Mouse (Mus musculus) bone marrow, adult 2 months (tissue): ENCODE measurements around the gene Stoml2. TPM values are rescaled to one million over a fixed set of nuclear protein-coding genes. Genes with fewer than 3 reads are reported as not detected.

Source experiments
- H3K27ac ChIP-seq: fragments of 200-500 bp; 2 replicates; pipeline ENCODE4 v1.5.1; 2012; ENCODE audit warnings: low read depth, mild to moderate bottlenecking, control low read depth, inconsistent platforms, low read length; ENCODE audit not compliant: control insufficient read depth, poor library complexity, insufficient read depth
- H3K4me1 ChIP-seq: fragments of 200-500 bp; 2 replicates; pipeline ENCODE4 v1.6.1; 2011; ENCODE audit warnings: low read length; ENCODE audit not compliant: control insufficient read depth, insufficient read depth
- H3K4me3 ChIP-seq: fragments of 200-500 bp; replicated peaks from 2 replicates; pipeline ENCODE3; 2011; ENCODE audit warnings: mild to moderate bottlenecking, low read depth, low read length, control low read depth; ENCODE audit not compliant: control insufficient read depth
- CTCF ChIP-seq: fragments of 200-500 bp; IDR thresholded peaks from 2 replicates; pipeline ENCODE4 v1.5.1; 2011; ENCODE audit warnings: low read length, control low read depth; ENCODE audit not compliant: control insufficient read depth, insufficient read depth
- POLR2A ChIP-seq: fragments of 200-500 bp; IDR thresholded peaks from 2 replicates; pipeline ENCODE4 v1.6.1; 2011; ENCODE audit warnings: low read depth, mild to moderate bottlenecking, control low read depth, low read length, borderline replicate concordance; ENCODE audit not compliant: control insufficient read depth
- WGBS: fragments of 180-500 bp; shearing (Covaris S2); methylation state at CpG from one replicate; pipeline ENCODE4 v1.1.7; 2018; 5-methylcytosine and 5-hydroxymethylcytosine counted together
- polyA plus RNA-seq: library from polyadenylated mRNA; stranded (reverse); fragments of >200 nt; gene quantifications from 2 replicates; pipeline ENCODE4 v1.2.4, GENCODE M21; 2011; ENCODE audit warnings: low replicate concordance; ENCODE audit not compliant: missing spikeins, insufficient read depth, insufficient read length

Gene Stoml2
- polyA plus RNA-seq, 1 experiment: 48.4 TPM

GRCm38 (mm10) chr4:43057654-43058053, 26.1 kb upstream of the Stoml2 start:
- WGBS: 79% methylated on average over 5 of the region's 5 CpGs
- TF ChIP-seq POLR2A: no peak
- TF ChIP-seq CTCF: no peak

GRCm38 (mm10) chr4:43052627-43053026, 21.1 kb upstream of the Stoml2 start:
- WGBS: 6% methylated on average over 4 of the region's 4 CpGs
- Histone ChIP-seq H3K27ac (no peak overlapping the region), H3K4me3 (no peak overlapping the region), H3K4me1 (no peaks in the 10 kb centered on the region)
- peak; percentile 36; the same call in 1 of the 2 replicates for TF ChIP-seq CTCF
- TF ChIP-seq POLR2A: no peak

More at GRCm38 (mm10) chr4:43057654-43058053, 26.1 kb upstream of the Stoml2 start:
- Histone ChIP-seq H3K27ac (no peak overlapping the region), H3K4me3 (no peak overlapping the region), H3K4me1 (no peaks in the 10 kb centered on the region)

- TF ChIP-seq CTCF: peak; percentile 19; the same call in 1 of the 2 replicates
- no peak for TF ChIP-seq POLR2A
- Histone ChIP-seq H3K4me1 (no peaks in the 10 kb centered on the region; the same call in 1 of the 2 replicates), H3K27ac (no peak overlapping the region), H3K4me3 (no peak overlapping the region)
- WGBS: 3% methylated on average over 5 of the region's 5 CpGs
Measured at GRCm38 (mm10) chr4:43047231-43047630, 15.7 kb upstream of the Stoml2 start.

GRCm38 (mm10) chr4:43046607-43047006, 15.1 kb upstream of the Stoml2 start:
- H3K4me3 ChIP-seq: no peak overlapping the region
- no peaks in the 10 kb centered on the region; the same call in 1 of the 2 replicates for H3K4me1 ChIP-seq
- TF ChIP-seq CTCF (no peak), POLR2A (no peak)
- H3K27ac ChIP-seq: no peak overlapping the region
- 49% methylated on average over 5 of the region's 5 CpGs for WGBS

- TF ChIP-seq CTCF: no peak
- peak; percentile 33; the same call in 1 of the 2 replicates for TF ChIP-seq POLR2A
- peak within 1 kb of the TSS; percentile 87 for H3K27ac ChIP-seq
Measured at GRCm38 (mm10) chr4:43045659-43046302, 14.3 kb upstream of the Stoml2 start, which contains the start of gene Fam214b. Fam214b (minus strand) TSS chr4:43046220.

GRCm38 (mm10) chr4:43045285-43045658, 13.8 kb upstream of the Stoml2 start:
- TF ChIP-seq POLR2A (no peak), CTCF (no peak)
- Histone ChIP-seq H3K27ac (peak overlapping the region; percentile 65), H3K4me3 (peak overlapping the region; percentile 81), H3K4me1 (no peaks in the 10 kb centered on the region; the same call in 1 of the 2 replicates)
- WGBS: 5% methylated on average over 13 of the region's 13 CpGs

More at GRCm38 (mm10) chr4:43045659-43046302, 14.3 kb upstream of the Stoml2 start, which contains the start of gene Fam214b:
- WGBS: under 1% methylated on average over 33 of the region's 33 CpGs
- H3K4me3 ChIP-seq: peak within 1 kb of the TSS; percentile 81
- no peaks in the 10 kb centered on the region; the same call in 1 of the 2 replicates for H3K4me1 ChIP-seq

- TF ChIP-seq CTCF (no peak), POLR2A (no peak)
- WGBS: 4% methylated on average over 4 of the region's 4 CpGs
- H3K4me1 ChIP-seq: no peaks in the 10 kb centered on the region; the same call in 1 of the 2 replicates
- peak overlapping the region; percentile 81 for H3K4me3 ChIP-seq
- peak overlapping the region; percentile 65 for H3K27ac ChIP-seq
Measured at GRCm38 (mm10) chr4:43044673-43045072, 13.2 kb upstream of the Stoml2 start.

- Histone ChIP-seq H3K4me3 (peak overlapping the region; percentile 8), H3K27ac (peak overlapping the region; percentile 65), H3K4me1 (peaks cover 1% of the 10 kb centered on the region; the same call in 1 of the 2 replicates)
- WGBS: 18% methylated on average over 7 of the region's 7 CpGs
- TF ChIP-seq CTCF: no peak
- TF ChIP-seq POLR2A: no peak
Measured at GRCm38 (mm10) chr4:43043644-43044357, 12.3 kb upstream of the Stoml2 start.
